Mouse (Mus musculus): ENCODE data around the gene Gm45902. TPM values are rescaled to one million over a fixed set of nuclear protein-coding genes. Genes with fewer than 3 reads are reported as not detected.

Gene Gm45902
- total RNA-seq, 1 experiment: 10.2 TPM

GRCm38 (mm10) chr2:3493833-3494409 lies 18.7 kb downstream of the Gm45902 start:
- no peaks in the 10 kb centered on the region for H3K9me3 ChIP-seq (ENCODE audit: control insufficient read depth, insufficient read depth, low read depth, low read length)
- no peak overlapping the region for H3K9ac ChIP-seq (ENCODE audit: insufficient read depth, low read depth, low read length, poor library complexity, severe bottlenecking)
- no peak overlapping the region for H3K4me3 ChIP-seq (ENCODE audit: insufficient read depth in 1 of 2, low read depth in 1 of 2, low read length in 2 of 2, poor library complexity in 1 of 2, severe bottlenecking in 1 of 2)
- in situ Hi-C loops (cut with MboI; ENCODE audit: low sequenced_read_pairs in 2 of 2, unreplicated experiment in 2 of 2): no loop called here
- no peak for DNase-seq (ENCODE audit: low read depth, low spot score)
- no peak overlapping the region for H3K27ac ChIP-seq (ENCODE audit: insufficient read depth, low read depth, low read length, poor library complexity, severe bottlenecking)
- TF ChIP-seq ZNF384 (IDR thresholded peaks at IDR 0.05; ENCODE audit: low read depth, low read length) (no peak), MAFK (IDR thresholded peaks at IDR 0.05; ENCODE audit: insufficient read depth, low read depth, low read length) (no peak), CHD2 (IDR thresholded peaks at IDR 0.05; ENCODE audit: low read depth, low read length) (no peak), HCFC1 (IDR thresholded peaks at IDR 0.05; ENCODE audit: borderline replicate concordance, insufficient read depth, low read length) (no peak), ZC3H11A (IDR thresholded peaks at IDR 0.05; ENCODE audit: borderline replicate concordance, low read depth, low read length) (no peak)
- no peaks in the 10 kb centered on the region for H3K4me1 ChIP-seq (ENCODE audit: control insufficient read depth in 2 of 2, insufficient read depth in 2 of 2, low read length in 2 of 2, poor library complexity in 1 of 2)
- peaks cover 44% of the 10 kb centered on the region for H3K36me3 ChIP-seq (ENCODE audit: control insufficient read depth, insufficient read depth, low read length, poor library complexity, severe bottlenecking)

GRCm38 (mm10) chr2:3489816-3490215 lies 22.8 kb downstream of the Gm45902 start:
- no peak for DNase-seq (ENCODE audit: low read depth, low spot score)
- TF ChIP-seq HCFC1 (IDR thresholded peaks at IDR 0.05; ENCODE audit: borderline replicate concordance, insufficient read depth, low read length) (no peak), CHD2 (IDR thresholded peaks at IDR 0.05; ENCODE audit: low read depth, low read length) (no peak), MAFK (IDR thresholded peaks at IDR 0.05; ENCODE audit: insufficient read depth, low read depth, low read length) (no peak), ZNF384 (IDR thresholded peaks at IDR 0.05; ENCODE audit: low read depth, low read length) (no peak), ZC3H11A (IDR thresholded peaks at IDR 0.05; ENCODE audit: borderline replicate concordance, low read depth, low read length) (no peak)
- Histone ChIP-seq H3K36me3 (ENCODE audit: control insufficient read depth, insufficient read depth, low read length, poor library complexity, severe bottlenecking) (peaks cover 31% of the 10 kb centered on the region), H3K4me1 (ENCODE audit: control insufficient read depth in 2 of 2, insufficient read depth in 2 of 2, low read length in 2 of 2, poor library complexity in 1 of 2) (no peaks in the 10 kb centered on the region), H3K9me3 (ENCODE audit: control insufficient read depth, insufficient read depth, low read depth, low read length) (no peaks in the 10 kb centered on the region), H3K27ac (ENCODE audit: insufficient read depth, low read depth, low read length, poor library complexity, severe bottlenecking) (no peak overlapping the region), H3K9ac (ENCODE audit: insufficient read depth, low read depth, low read length, poor library complexity, severe bottlenecking) (no peak overlapping the region), H3K4me3 (ENCODE audit: insufficient read depth in 1 of 2, low read depth in 1 of 2, low read length in 2 of 2, poor library complexity in 1 of 2, severe bottlenecking in 1 of 2) (no peak overlapping the region)
- in situ Hi-C loops (cut with MboI; ENCODE audit: low sequenced_read_pairs in 2 of 2, unreplicated experiment in 2 of 2): no loop called here

GRCm38 (mm10) chr2:3480239-3480638 lies 32.4 kb downstream of the Gm45902 start:
- DNase-seq (ENCODE audit: low read depth, low spot score): no peak
- Histone ChIP-seq H3K9ac (ENCODE audit: insufficient read depth, low read depth, low read length, poor library complexity, severe bottlenecking) (no peak overlapping the region), H3K4me3 (ENCODE audit: insufficient read depth in 1 of 2, low read depth in 1 of 2, low read length in 2 of 2, poor library complexity in 1 of 2, severe bottlenecking in 1 of 2) (no peak overlapping the region), H3K36me3 (ENCODE audit: control insufficient read depth, insufficient read depth, low read length, poor library complexity, severe bottlenecking) (no peaks in the 10 kb centered on the region), H3K4me1 (ENCODE audit: control insufficient read depth in 2 of 2, insufficient read depth in 2 of 2, low read length in 2 of 2, poor library complexity in 1 of 2) (no peaks in the 10 kb centered on the region; a peak in 1 of 4 replicates), H3K27ac (ENCODE audit: insufficient read depth, low read depth, low read length, poor library complexity, severe bottlenecking) (no peak overlapping the region), H3K9me3 (ENCODE audit: control insufficient read depth, insufficient read depth, low read depth, low read length) (no peaks in the 10 kb centered on the region)
- in situ Hi-C loops (cut with MboI; ENCODE audit: low sequenced_read_pairs in 2 of 2, unreplicated experiment in 2 of 2): no loop called here
- TF ChIP-seq ZC3H11A (IDR thresholded peaks at IDR 0.05; ENCODE audit: borderline replicate concordance, low read depth, low read length) (no peak), ZNF384 (IDR thresholded peaks at IDR 0.05; ENCODE audit: low read depth, low read length) (no peak), CHD2 (IDR thresholded peaks at IDR 0.05; ENCODE audit: low read depth, low read length) (no peak)

- Histone ChIP-seq H3K9me3 (ENCODE audit: control insufficient read depth, insufficient read depth, low read depth, low read length) (no peaks in the 10 kb centered on the region), H3K36me3 (ENCODE audit: control insufficient read depth, insufficient read depth, low read length, poor library complexity, severe bottlenecking) (peaks cover 4% of the 10 kb centered on the region; the same call in 1 of the 2 replicates), H3K4me1 (ENCODE audit: control insufficient read depth in 2 of 2, insufficient read depth in 2 of 2, low read length in 2 of 2, poor library complexity in 1 of 2) (peaks cover 0 to 2% of the 10 kb centered on the region in 2 experiments; a peak in 2 of 4 replicates), H3K27ac (ENCODE audit: insufficient read depth, low read depth, low read length, poor library complexity, severe bottlenecking) (no peak overlapping the region), H3K9ac (ENCODE audit: insufficient read depth, low read depth, low read length, poor library complexity, severe bottlenecking) (no peak overlapping the region), H3K4me3 (ENCODE audit: insufficient read depth in 1 of 2, low read depth in 1 of 2, low read length in 2 of 2, poor library complexity in 1 of 2, severe bottlenecking in 1 of 2) (peak overlapping the region in 1 of 2 experiments; percentile 94; a peak in 1 of 4 replicates)
- TF ChIP-seq MAFK (IDR thresholded peaks at IDR 0.05; ENCODE audit: insufficient read depth, low read depth, low read length): no peak
- TF ChIP-seq HCFC1 (IDR thresholded peaks at IDR 0.05; ENCODE audit: borderline replicate concordance, insufficient read depth, low read length): no peak
- no peak for TF ChIP-seq ZC3H11A (IDR thresholded peaks at IDR 0.05; ENCODE audit: borderline replicate concordance, low read depth, low read length)
- no peak for TF ChIP-seq ZNF384 (IDR thresholded peaks at IDR 0.05; ENCODE audit: low read depth, low read length)
- no peak for TF ChIP-seq CHD2 (IDR thresholded peaks at IDR 0.05; ENCODE audit: low read depth, low read length)
- DNase-seq (ENCODE audit: low read depth, low spot score): no peak
- in situ Hi-C loops (cut with MboI; ENCODE audit: low sequenced_read_pairs in 2 of 2, unreplicated experiment in 2 of 2): no loop called here
Observed at GRCm38 (mm10) chr2:3475746-3476251, 36.8 kb downstream of the Gm45902 start.
